Mouse (Mus musculus) testis, adult 2 months (tissue): Measurements from ENCODE around the gene Timm8a2. TPM values are rescaled to one million over a fixed set of nuclear protein-coding genes. Genes with fewer than 3 reads are reported as not detected.
"Not testable (repeated sequence)": the region's sequence is repeated elsewhere in the genome, so short reads cannot be mapped to it uniquely, and the experiment has no call there.

Source experiments
- H3K27ac ChIP-seq: fragments of 200-500 bp; 2 replicates; pipeline ENCODE4 v1.5.1; 2012; ENCODE audit warnings: low read depth, low read length; ENCODE audit not compliant: control insufficient read depth, insufficient read depth
- H3K27me3 ChIP-seq: fragments of 200-500 bp; 2 replicates; pipeline ENCODE4 v1.6.1; 2012; ENCODE audit warnings: mild to moderate bottlenecking, low read length, moderate library complexity; ENCODE audit not compliant: control insufficient read depth, insufficient read depth
- H3K36me3 ChIP-seq: fragments of 200-500 bp; 2 replicates; pipeline ENCODE4 v1.6.1; 2012; ENCODE audit warnings: mild to moderate bottlenecking, low read length; ENCODE audit not compliant: control insufficient read depth, insufficient read depth
- H3K4me1 ChIP-seq: fragments of 200-500 bp; 2 replicates; pipeline ENCODE4 v1.6.1; 2012; ENCODE audit warnings: low read length; ENCODE audit not compliant: control insufficient read depth, insufficient read depth
- H3K4me3 ChIP-seq: fragments of 200-500 bp; 2 replicates; pipeline ENCODE4 v1.5.1; 2012; ENCODE audit warnings: low read depth, mild to moderate bottlenecking, low read length, moderate library complexity, mixed read lengths; ENCODE audit not compliant: control insufficient read depth
- CTCF ChIP-seq: fragments of 200-500 bp; IDR thresholded peaks from 2 replicates; pipeline ENCODE4 v1.5.1; 2012; ENCODE audit warnings: low read depth, mild to moderate bottlenecking, inconsistent platforms, low read length, moderate library complexity; ENCODE audit not compliant: control insufficient read depth, insufficient read depth, insufficient replicate concordance
- POLR2A ChIP-seq: fragments of 200-500 bp; IDR thresholded peaks from 2 replicates; pipeline ENCODE4 v1.6.1; 2012; ENCODE audit warnings: low read depth, mild to moderate bottlenecking, inconsistent platforms, low read length, moderate library complexity; ENCODE audit not compliant: control insufficient read depth
- polyA plus RNA-seq: library from polyadenylated mRNA; depleted of rRNA; stranded (reverse); fragments of >200 nt; gene quantifications from 2 replicates; pipeline ENCODE4 v1.2.3, GENCODE M21; 2012

Timm8a2 gene
- polyA plus RNA-seq, 1 experiment: 25.2 TPM

DNA sequence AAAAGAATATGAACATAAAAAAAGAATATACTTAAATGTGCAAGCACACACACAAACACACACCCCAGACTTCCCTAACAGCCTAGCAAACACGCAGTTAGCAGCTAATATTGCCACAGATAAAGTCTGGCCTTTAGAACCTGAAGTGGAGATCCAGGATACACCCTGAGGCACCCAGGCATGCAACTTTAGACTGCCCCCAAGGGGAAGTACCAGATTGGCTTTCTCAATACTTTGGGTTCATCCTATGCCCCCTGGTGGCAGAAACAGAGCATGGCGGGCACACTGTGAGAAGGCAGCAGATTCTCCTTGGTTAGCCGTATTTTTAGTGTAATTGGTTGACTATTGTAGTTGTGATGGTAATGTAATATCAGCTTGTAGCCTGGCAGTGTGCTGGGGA is 26.2 kb downstream of the Timm8a2 start:
- no peaks in the 10 kb centered on the region for H3K27me3 ChIP-seq
- H3K27ac ChIP-seq: no peak overlapping the region
- peak; percentile 73; the same call in 1 of the 2 replicates for TF ChIP-seq CTCF
- no peak for TF ChIP-seq POLR2A

DNA sequence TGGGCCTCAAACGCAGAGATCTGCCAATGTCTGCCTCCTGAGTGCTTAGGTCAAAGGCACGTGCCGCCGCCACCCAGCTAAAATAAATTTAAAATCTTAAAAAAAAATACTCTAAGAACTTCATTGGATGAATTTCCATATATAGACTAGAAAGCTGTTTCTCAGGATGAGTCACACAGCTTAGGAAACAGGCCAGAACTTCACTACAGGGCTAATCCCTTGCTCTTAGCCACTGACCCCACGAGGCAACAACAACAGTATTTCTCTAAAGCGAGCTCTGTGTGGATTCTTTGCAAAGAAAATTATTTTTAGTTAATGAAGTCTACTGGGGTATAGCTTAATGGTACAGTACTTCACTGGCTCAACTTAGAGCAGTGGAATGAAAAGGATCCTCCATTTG is 26.9 kb downstream of the Timm8a2 start:
- Histone ChIP-seq H3K27me3 (no peaks in the 10 kb centered on the region), H3K36me3 (no peaks in the 10 kb centered on the region), H3K4me3 (no peak overlapping the region), H3K4me1 (peaks cover 2% of the 10 kb centered on the region), H3K27ac (no peak overlapping the region)
- TF ChIP-seq CTCF (no peak), POLR2A (no peak)

More for the DNA sequence above, 26.2 kb downstream of the Timm8a2 start:
- Histone ChIP-seq H3K36me3 (no peaks in the 10 kb centered on the region), H3K4me1 (no peaks in the 10 kb centered on the region), H3K4me3 (no peak overlapping the region)

DNA sequence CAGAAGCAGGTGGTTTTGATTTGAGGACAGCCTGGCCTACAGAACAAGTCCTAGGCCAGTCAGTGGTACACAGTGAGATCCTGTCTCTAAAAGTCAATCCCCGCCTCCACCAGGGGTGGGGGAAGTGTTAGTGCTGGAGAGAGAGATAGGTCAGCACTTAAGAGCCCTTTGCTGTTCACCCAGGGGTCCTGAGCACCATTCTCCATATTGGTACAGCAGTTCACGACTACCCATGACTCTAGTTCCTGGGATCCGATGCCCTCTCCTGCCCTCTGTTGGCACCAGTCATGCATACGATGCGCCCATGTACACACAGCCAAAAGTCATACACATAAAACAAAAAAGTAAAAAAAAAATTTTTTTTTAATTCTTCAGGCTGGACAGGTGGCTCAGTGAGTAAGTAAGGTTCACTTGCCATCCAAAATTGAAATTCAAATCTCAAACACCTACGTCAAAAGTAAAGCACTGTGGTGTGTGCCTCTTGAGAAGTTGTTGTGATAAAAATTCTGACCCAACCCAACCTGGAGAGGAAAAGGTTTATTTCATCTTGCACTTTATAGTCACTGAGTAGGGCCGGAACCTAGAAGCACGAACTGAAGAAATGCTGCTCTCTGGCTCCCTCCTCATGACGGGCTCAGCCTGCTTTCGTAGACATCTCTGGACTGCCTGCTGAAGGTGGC is 28.1 kb downstream of the Timm8a2 start:
- H3K4me3 ChIP-seq: no peak overlapping the region
- H3K4me1 ChIP-seq: peaks cover 2% of the 10 kb centered on the region
- no peaks in the 10 kb centered on the region for H3K27me3 ChIP-seq
- no peaks in the 10 kb centered on the region for H3K36me3 ChIP-seq
- H3K27ac ChIP-seq: no peak overlapping the region
- TF ChIP-seq POLR2A: no peak
- TF ChIP-seq CTCF: no peak

DNA sequence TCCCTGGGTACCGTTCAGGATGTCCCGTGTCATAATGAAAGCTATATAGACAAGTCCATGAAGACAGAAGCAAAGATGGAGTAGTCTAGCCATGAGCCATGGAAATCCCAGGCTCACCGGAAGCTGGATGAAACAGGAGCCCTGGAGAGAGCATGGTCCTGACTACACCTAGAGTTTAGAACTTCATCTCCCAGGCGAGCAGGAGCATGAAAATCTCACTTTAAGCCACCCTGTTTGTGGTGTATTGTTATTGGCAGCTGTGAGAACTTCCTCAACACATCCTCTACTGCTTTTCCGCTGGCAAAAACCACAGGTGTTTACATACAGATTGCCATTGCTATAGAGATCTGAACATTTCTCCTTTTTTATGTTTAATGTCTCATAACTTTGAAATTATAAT is 29.1 kb downstream of the Timm8a2 start:
- Histone ChIP-seq H3K4me1 (peaks cover 2% of the 10 kb centered on the region), H3K4me3 (no peak overlapping the region), H3K27me3 (no peaks in the 10 kb centered on the region), H3K36me3 (no peaks in the 10 kb centered on the region), H3K27ac (no peak overlapping the region)
- TF ChIP-seq POLR2A: no peak

DNA sequence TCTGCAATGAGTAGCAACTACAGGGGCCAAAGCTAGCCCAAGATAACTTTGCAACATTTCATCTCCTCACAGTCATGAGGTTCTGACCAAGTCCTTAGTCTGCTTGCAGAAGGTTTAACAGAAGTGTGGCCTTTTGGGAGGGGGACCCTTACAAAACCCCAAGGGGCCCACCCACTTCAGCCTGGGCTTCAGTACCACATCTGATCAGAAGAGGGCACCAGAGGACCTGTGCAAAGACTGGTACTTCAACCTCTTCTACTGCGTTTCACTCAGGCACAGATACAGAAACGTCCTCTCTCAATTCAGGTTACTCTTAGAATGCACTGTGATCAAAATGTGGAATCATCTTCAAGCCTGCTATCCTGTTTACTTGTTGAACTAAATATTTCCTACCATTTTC is 30.0 kb downstream of the Timm8a2 start:
- Histone ChIP-seq H3K4me1 (peaks cover 2% of the 10 kb centered on the region), H3K36me3 (no peaks in the 10 kb centered on the region), H3K4me3 (no peak overlapping the region), H3K27me3 (no peaks in the 10 kb centered on the region), H3K27ac (no peak overlapping the region)
- TF ChIP-seq POLR2A: no peak
- TF ChIP-seq CTCF: peak; percentile 54; the same call in 1 of the 2 replicates

DNA sequence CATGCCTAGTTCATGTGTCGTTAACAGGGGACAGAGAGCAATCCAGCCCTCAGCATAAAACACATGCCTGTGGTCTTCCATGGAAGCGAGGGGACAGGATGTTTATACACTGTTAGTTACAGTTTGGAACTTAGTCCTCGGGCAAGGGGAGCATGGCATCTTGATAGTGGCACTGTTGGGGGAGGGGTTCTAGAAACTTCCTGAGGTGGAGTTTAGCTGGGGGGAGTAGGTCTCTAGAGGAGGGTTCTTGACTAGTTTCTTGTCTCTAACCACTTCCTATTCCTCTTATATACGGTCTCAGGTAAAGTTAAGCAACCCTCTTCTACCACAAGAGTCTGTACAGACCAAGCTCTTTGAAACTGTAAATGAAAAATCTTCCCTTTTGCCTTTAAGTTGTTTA is 31.8 kb downstream of the Timm8a2 start:
- H3K4me3 ChIP-seq: no peak overlapping the region
- no peaks in the 10 kb centered on the region for H3K36me3 ChIP-seq
- H3K4me1 ChIP-seq: peaks cover 2% of the 10 kb centered on the region
- H3K27me3 ChIP-seq: no peaks in the 10 kb centered on the region
- H3K27ac ChIP-seq: no peak overlapping the region
- TF ChIP-seq CTCF (no peak), POLR2A (no peak)

DNA sequence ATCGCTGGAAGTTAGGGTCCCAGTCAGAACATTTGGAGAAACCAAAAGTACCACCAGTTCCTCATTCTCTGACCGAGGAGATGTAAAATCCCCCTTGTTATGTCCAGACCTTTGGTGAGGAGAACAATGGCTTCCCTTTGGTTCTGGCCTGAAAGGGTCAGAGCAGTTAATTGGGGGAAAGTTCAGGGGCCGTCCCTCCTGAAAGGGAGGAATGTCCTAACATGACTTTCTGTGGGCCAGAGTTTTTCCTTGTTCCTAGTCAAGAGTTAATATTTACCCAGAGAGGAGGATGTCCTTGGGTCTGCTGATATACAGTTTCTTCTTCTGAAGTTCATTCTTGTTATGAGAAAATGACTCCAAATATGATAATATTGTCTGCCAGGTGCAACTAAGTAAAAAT is 33.6 kb downstream of the Timm8a2 start:
- not testable (repeated sequence) for H3K27ac ChIP-seq, H3K27me3 ChIP-seq, H3K36me3 ChIP-seq, H3K4me1 ChIP-seq, H3K4me3 ChIP-seq
